Mouse (Mus musculus) hindbrain, embryonic 12.5 days (tissue): ENCODE data around the gene Prss54. TPM values are rescaled to one million over a fixed set of nuclear protein-coding genes. Genes with fewer than 3 reads are reported as not detected.
A peak's percentile ranks its signal among the peaks of the same experiment; 100 is the strongest.

Source experiments
- ATAC-seq: fragments of 200-750 bp; cut with Nextera tagmentation; 2 replicates; pipeline ENCODE4 v1.8.0; 2017; ENCODE audit warnings: moderate TSS enrichment; ENCODE audit not compliant: low FRiP score
- H3K27ac ChIP-seq: fragments of 300-500 bp; sonication (generic); 2 replicates; pipeline ENCODE4 v1.5.1; 2016; ENCODE audit warnings: mild to moderate bottlenecking
- H3K27me3 ChIP-seq: fragments of 300-500 bp; sonication (generic); 2 replicates; pipeline ENCODE4 v1.6.1; 2016; ENCODE audit warnings: mild to moderate bottlenecking
- H3K36me3 ChIP-seq: fragments of 300-500 bp; sonication (generic); 2 replicates; pipeline ENCODE4 v1.6.1; 2016; ENCODE audit warnings: mild to moderate bottlenecking
- H3K4me1 ChIP-seq: fragments of 300-500 bp; sonication (generic); 2 replicates; pipeline ENCODE4 v1.6.1; 2016
- H3K4me2 ChIP-seq: fragments of 300-500 bp; sonication (generic); replicated peaks from 2 replicates; pipeline ENCODE4 v1.6.1; 2016; ENCODE audit warnings: mild to moderate bottlenecking
- H3K4me3 ChIP-seq: fragments of 300-500 bp; sonication (generic); 2 replicates; pipeline ENCODE4 v1.5.1; 2016; ENCODE audit warnings: mild to moderate bottlenecking
- H3K9ac ChIP-seq: fragments of 300-500 bp; sonication (generic); 2 replicates; pipeline ENCODE4 v1.6.1; 2016; ENCODE audit warnings: mild to moderate bottlenecking, moderate library complexity
- H3K9me3 ChIP-seq: fragments of 300-500 bp; sonication (generic); replicated peaks from 2 replicates; pipeline ENCODE4 v1.6.1; 2016; ENCODE audit warnings: mild to moderate bottlenecking
- WGBS: fragments of 180-500 bp; shearing (Covaris S2); methylation state at CpG from one replicate; pipeline ENCODE4 v1.1.7; 2016; 5-methylcytosine and 5-hydroxymethylcytosine counted together
- polyA plus RNA-seq: library from polyadenylated mRNA; unstranded; fragments of >200 nt; fragmentation: Nextera tagmentation; extraction: Ambion mirVana; gene quantifications from 2 replicates; pipeline ENCODE4 v1.2.1, GENCODE M21; 2016

Gene Prss54
- polyA plus RNA-seq, 1 experiment from 2014 or later: not detected

- Histone ChIP-seq H3K4me3 (no peak overlapping the region), H3K27ac (no peak overlapping the region), H3K9me3 (no peaks in the 10 kb centered on the region), H3K9ac (no peak overlapping the region), H3K27me3 (no peaks in the 10 kb centered on the region), H3K4me1 (no peaks in the 10 kb centered on the region), H3K36me3 (no peaks in the 10 kb centered on the region), H3K4me2 (no peak overlapping the region)
- 83% methylated on average over 14 of the region's 14 CpGs for WGBS
- ATAC-seq: no peak
Observed at GRCm38 (mm10) chr8:95595131-95595530, 19.0 kb upstream of the Prss54 start.

GRCm38 (mm10) chr8:95593439-95594393, 17.6 kb upstream of the Prss54 start:
- no peak for ATAC-seq
- H3K4me1 ChIP-seq: no peaks in the 10 kb centered on the region
- H3K27ac ChIP-seq: no peak overlapping the region
- no peak overlapping the region for H3K9ac ChIP-seq
- no peaks in the 10 kb centered on the region for H3K9me3 ChIP-seq
- H3K4me2 ChIP-seq: no peak overlapping the region
- WGBS: 91% methylated on average over 7 of the region's 7 CpGs
- H3K27me3 ChIP-seq: no peaks in the 10 kb centered on the region
- no peaks in the 10 kb centered on the region for H3K36me3 ChIP-seq
- no peak overlapping the region for H3K4me3 ChIP-seq

GRCm38 (mm10) chr8:95592131-95592780, 16.1 kb upstream of the Prss54 start:
- Histone ChIP-seq H3K9ac (no peak overlapping the region), H3K9me3 (no peaks in the 10 kb centered on the region), H3K4me1 (no peaks in the 10 kb centered on the region), H3K4me2 (no peak overlapping the region), H3K4me3 (no peak overlapping the region), H3K36me3 (no peaks in the 10 kb centered on the region), H3K27ac (no peak overlapping the region), H3K27me3 (no peaks in the 10 kb centered on the region)
- no peak for ATAC-seq
- 84% methylated on average over 12 of the region's 12 CpGs for WGBS

- H3K36me3 ChIP-seq: no peaks in the 10 kb centered on the region
- no peak overlapping the region for H3K27ac ChIP-seq
- no peak for ATAC-seq
- H3K4me2 ChIP-seq: no peak overlapping the region
- H3K9me3 ChIP-seq: no peaks in the 10 kb centered on the region
- H3K27me3 ChIP-seq: no peaks in the 10 kb centered on the region
- no peak overlapping the region for H3K4me3 ChIP-seq
- no peak overlapping the region for H3K9ac ChIP-seq
- H3K4me1 ChIP-seq: no peaks in the 10 kb centered on the region
- WGBS: 85% methylated on average over 4 of the region's 4 CpGs
Observed at GRCm38 (mm10) chr8:95590539-95590938, 14.4 kb upstream of the Prss54 start.

- H3K4me1 ChIP-seq: no peaks in the 10 kb centered on the region
- H3K36me3 ChIP-seq: no peaks in the 10 kb centered on the region
- no peak overlapping the region for H3K9ac ChIP-seq
- H3K9me3 ChIP-seq: no peaks in the 10 kb centered on the region
- no peak for ATAC-seq
- no peak overlapping the region for H3K27ac ChIP-seq
- no peaks in the 10 kb centered on the region for H3K27me3 ChIP-seq
- whole genome bisulfite sequencing: 66% methylated on average over 10 of the region's 10 CpGs
- H3K4me2 ChIP-seq: no peak overlapping the region
- H3K4me3 ChIP-seq: no peak overlapping the region
Observed at GRCm38 (mm10) chr8:95589282-95589681, 13.1 kb upstream of the Prss54 start.

GRCm38 (mm10) chr8:95587339-95587738, 11.2 kb upstream of the Prss54 start:
- Histone ChIP-seq H3K4me2 (no peak overlapping the region), H3K9ac (no peak overlapping the region), H3K27me3 (no peaks in the 10 kb centered on the region), H3K27ac (no peak overlapping the region), H3K4me1 (no peaks in the 10 kb centered on the region), H3K4me3 (no peak overlapping the region), H3K36me3 (no peaks in the 10 kb centered on the region), H3K9me3 (no peaks in the 10 kb centered on the region)
- ATAC-seq: no peak
- WGBS: 97% methylated on average over 1 of the region's 1 CpGs

GRCm38 (mm10) chr8:95573146-95573545, 3.0 kb downstream of the Prss54 start:
- Histone ChIP-seq H3K9ac (no peak overlapping the region), H3K4me3 (no peak overlapping the region), H3K9me3 (peaks cover 8% of the 10 kb centered on the region), H3K27me3 (no peaks in the 10 kb centered on the region), H3K4me1 (no peaks in the 10 kb centered on the region), H3K36me3 (no peaks in the 10 kb centered on the region), H3K4me2 (no peak overlapping the region), H3K27ac (no peak overlapping the region)
- 93% methylated on average over 5 of the region's 5 CpGs for WGBS
- no peak for ATAC-seq

GRCm38 (mm10) chr8:95566809-95567208, 9.3 kb downstream of the Prss54 start:
- no peak for ATAC-seq
- 74% methylated on average over 6 of the region's 6 CpGs for WGBS

GRCm38 (mm10) chr8:95566217-95566616, 9.9 kb downstream of the Prss54 start:
- WGBS: 76% methylated on average over 4 of the region's 4 CpGs
- peaks cover 6% of the 10 kb centered on the region for H3K9me3 ChIP-seq
- no peak for ATAC-seq
- no peaks in the 10 kb centered on the region for H3K36me3 ChIP-seq
- no peaks in the 10 kb centered on the region for H3K27me3 ChIP-seq
- H3K4me1 ChIP-seq: no peaks in the 10 kb centered on the region
- no peak overlapping the region for H3K4me2 ChIP-seq
- no peak overlapping the region for H3K9ac ChIP-seq
- H3K4me3 ChIP-seq: no peak overlapping the region
- no peak overlapping the region for H3K27ac ChIP-seq

More at GRCm38 (mm10) chr8:95566809-95567208, 9.3 kb downstream of the Prss54 start:
- Histone ChIP-seq H3K9me3 (peaks cover 8% of the 10 kb centered on the region), H3K36me3 (no peaks in the 10 kb centered on the region), H3K4me2 (no peak overlapping the region), H3K4me1 (no peaks in the 10 kb centered on the region), H3K4me3 (no peak overlapping the region), H3K9ac (no peak overlapping the region), H3K27ac (no peak overlapping the region), H3K27me3 (no peaks in the 10 kb centered on the region)

- no peak overlapping the region for H3K9ac ChIP-seq
- H3K27ac ChIP-seq: no peak overlapping the region
- H3K4me3 ChIP-seq: no peak overlapping the region
- no peaks in the 10 kb centered on the region for H3K9me3 ChIP-seq
- H3K4me1 ChIP-seq: no peaks in the 10 kb centered on the region
- H3K36me3 ChIP-seq: no peaks in the 10 kb centered on the region
- ATAC-seq: no peak
- no peak overlapping the region for H3K4me2 ChIP-seq
- H3K27me3 ChIP-seq: no peaks in the 10 kb centered on the region
- WGBS: 80% methylated on average over 2 of the region's 2 CpGs
Observed at GRCm38 (mm10) chr8:95555963-95556362, 20.2 kb downstream of the Prss54 start.

GRCm38 (mm10) chr8:95551577-95551976, 24.6 kb downstream of the Prss54 start:
- H3K36me3 ChIP-seq: no peaks in the 10 kb centered on the region
- 0 out of 2 replicates have a peak, but pooled peaks cover 9% of the 10 kb centered on the region for H3K4me1 ChIP-seq
- no peak for ATAC-seq
- 64% methylated on average over 4 of the region's 4 CpGs for WGBS
- no peak overlapping the region for H3K9ac ChIP-seq
- no peak overlapping the region for H3K4me3 ChIP-seq
- H3K4me2 ChIP-seq: no peak overlapping the region
- no peaks in the 10 kb centered on the region for H3K9me3 ChIP-seq
- no peak overlapping the region for H3K27ac ChIP-seq
- no peaks in the 10 kb centered on the region for H3K27me3 ChIP-seq

GRCm38 (mm10) chr8:95549871-95550829, 26.0 kb downstream of the Prss54 start:
- no peaks in the 10 kb centered on the region for H3K36me3 ChIP-seq
- H3K4me3 ChIP-seq: no peak overlapping the region
- no peak overlapping the region for H3K4me2 ChIP-seq
- H3K27ac ChIP-seq: peak overlapping the region; percentile 48; the same call in 1 of the 2 replicates
- 59% methylated on average over 16 of the region's 16 CpGs for WGBS
- no peaks in the 10 kb centered on the region for H3K27me3 ChIP-seq
- peaks cover 15% of the 10 kb centered on the region; the same call in 1 of the 2 replicates for H3K4me1 ChIP-seq
- H3K9me3 ChIP-seq: no peaks in the 10 kb centered on the region
- no peak overlapping the region for H3K9ac ChIP-seq
- peak; percentile 66 for ATAC-seq
